2 mouse cellular contexts compared by ENCODE assay signal in the genomic region with DNA sequence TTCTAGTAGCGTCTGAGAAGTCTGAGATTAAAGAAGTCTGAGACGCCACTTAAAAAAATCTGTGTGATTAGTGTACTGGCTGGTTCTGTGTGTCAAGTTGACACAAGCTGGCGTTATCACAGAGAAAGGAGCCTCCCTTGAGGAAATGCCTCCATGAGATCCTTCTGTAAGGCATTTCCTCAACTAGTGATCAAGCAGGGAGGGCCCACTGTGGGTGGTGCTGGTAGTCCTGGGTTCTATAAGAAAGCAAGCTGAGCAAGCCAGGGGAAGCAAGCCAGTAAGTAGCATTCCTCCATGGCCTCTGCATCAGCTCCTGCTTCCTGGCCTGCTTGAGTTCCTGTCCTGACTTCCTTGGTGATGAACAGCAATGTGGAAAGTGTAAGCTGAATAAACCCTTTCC. TPM values are rescaled to one million over a fixed set of nuclear protein-coding genes. Genes with fewer than 3 reads are reported as not detected.
"Had no signal": no experiment of that assay in that cellular context is flagged by ENCODE, and none has a peak within 500 bp of the region (broad histone marks: within the 10 kb centered on the region; RNA-seq: fewer than 3 reads in every experiment).

No protein-coding gene starts in this region.

RNA-seq across cellular contexts. Expression of gene Tmem156, which starts 20.3 kb away (rescaled TPM):
- polyA plus RNA-seq: liver, adult 2 months; neural tube, embryonic 15.5 days had no signal
